Mouse (Mus musculus): ENCODE data around the gene St3gal5.

DNA sequence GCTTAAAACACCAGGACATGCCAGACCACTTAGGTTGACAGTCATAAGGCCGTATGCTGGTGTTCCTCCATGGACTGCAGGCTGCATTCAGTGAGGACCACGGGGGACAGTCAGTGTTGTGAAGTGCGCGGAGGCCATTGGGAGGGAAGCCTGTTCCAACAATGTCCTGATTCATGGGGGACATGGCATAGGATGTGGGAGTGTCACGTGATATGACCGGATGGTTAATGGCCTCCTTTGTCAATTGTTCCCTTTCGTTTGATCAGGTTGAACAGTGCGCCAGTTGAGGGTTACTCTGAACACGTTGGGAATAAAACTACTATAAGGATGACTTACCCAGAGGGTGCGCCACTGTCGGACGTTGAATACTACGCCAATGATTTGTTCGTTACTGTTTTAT is 49.4 kb downstream of the St3gal5 start:
- no peak for TF ChIP-seq CTCF (IDR thresholded peaks at IDR 0.05; ENCODE audit: control insufficient read depth, insufficient read depth, insufficient read length)
- no peak for TF ChIP-seq USF1 (IDR thresholded peaks at IDR 0.05; ENCODE audit: low read depth)
- no peak for TF ChIP-seq MAX (IDR thresholded peaks at IDR 0.05)
- no peak for TF ChIP-seq MYOD1 (IDR thresholded peaks at IDR 0.05; ENCODE audit: control insufficient read depth, insufficient read length, low read depth)
- no peak for TF ChIP-seq CEBPB (IDR thresholded peaks at IDR 0.05; ENCODE audit: low read depth)
